Mouse (Mus musculus): ENCODE data around the gene Mymx. TPM values are rescaled to one million over a fixed set of nuclear protein-coding genes. Genes with fewer than 3 reads are reported as not detected.

The Mymx gene
- polyA plus RNA-seq, 2 experiments = 37.8 to 53.5 TPM

GRCm38 (mm10) chr17:45617655-45618054 is 15.8 kb upstream of the Mymx start:
- Histone ChIP-seq H3K4me3 (replicated peaks; ENCODE audit: low read length) (no peak overlapping the region), H3K4me1 (ENCODE audit: control insufficient read depth, insufficient read depth, low read length) (peaks cover 10% of the 10 kb centered on the region), H3K36me3 (ENCODE audit: control insufficient read depth, insufficient read depth, low read length) (no peaks in the 10 kb centered on the region), H3K9ac (ENCODE audit: low read depth, low read length, severe bottlenecking) (no peak overlapping the region), H3K4me2 (replicated peaks; ENCODE audit: low read depth, low read length, severe bottlenecking) (no peak overlapping the region), H3K9me3 (ENCODE audit: control insufficient read depth, low read length) (no peaks in the 10 kb centered on the region), H3K27me3 (ENCODE audit: control insufficient read depth, insufficient read depth, low read length) (no peaks in the 10 kb centered on the region), H3K27ac (replicated peaks; ENCODE audit: low read depth, low read length) (no peak overlapping the region)
- no peak for ATAC-seq (ENCODE audit: low FRiP score, low read depth)
- WGBS = 89% methylated on average over 6 of the region's 6 CpGs
- no peak for TF ChIP-seq POLR2A (IDR thresholded peaks at IDR 0.05; ENCODE audit: borderline replicate concordance, extremely low read depth, insufficient read depth, insufficient read length)
- no peak for DNase-seq (ENCODE audit: low spot score)

DNA sequence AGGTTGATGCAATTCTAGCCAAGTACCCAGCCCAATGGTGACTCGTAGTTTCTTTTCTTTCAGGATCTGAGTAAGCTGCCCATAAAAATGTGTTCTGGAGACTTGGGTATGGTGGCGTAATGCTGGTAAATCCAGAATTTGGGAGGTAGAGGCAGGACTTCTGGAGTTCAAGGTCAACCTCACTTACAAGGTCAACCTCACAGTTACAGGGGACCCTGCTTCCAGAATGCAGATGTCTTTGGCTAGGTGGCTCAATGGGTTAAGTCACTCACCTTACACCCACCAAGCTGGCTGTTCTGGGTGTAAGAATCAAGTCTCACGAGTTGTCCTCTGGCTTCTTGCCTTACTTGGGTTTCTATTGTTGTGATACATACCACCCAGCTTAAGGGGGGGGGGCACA is 14.8 kb upstream of the Mymx start:
- no peak overlapping the region for H3K27ac ChIP-seq (replicated peaks; ENCODE audit: low read depth, low read length)
- 78% methylated on average over 3 of the region's 3 CpGs for WGBS
- no peaks in the 10 kb centered on the region for H3K36me3 ChIP-seq (ENCODE audit: control insufficient read depth, insufficient read depth, low read length)
- peaks cover 10% of the 10 kb centered on the region for H3K4me1 ChIP-seq (ENCODE audit: control insufficient read depth, insufficient read depth, low read length)
- H3K4me2 ChIP-seq (replicated peaks; ENCODE audit: low read depth, low read length, severe bottlenecking) = no peak overlapping the region
- ATAC-seq (ENCODE audit: low FRiP score, low read depth) = no peak
- no peak for DNase-seq (ENCODE audit: low spot score)
- H3K27me3 ChIP-seq (ENCODE audit: control insufficient read depth, insufficient read depth, low read length) = no peaks in the 10 kb centered on the region
- H3K9ac ChIP-seq (ENCODE audit: low read depth, low read length, severe bottlenecking) = no peak overlapping the region
- no peak for TF ChIP-seq POLR2A (IDR thresholded peaks at IDR 0.05; ENCODE audit: borderline replicate concordance, extremely low read depth, insufficient read depth, insufficient read length)
- no peaks in the 10 kb centered on the region for H3K9me3 ChIP-seq (ENCODE audit: control insufficient read depth, low read length)
- no peak overlapping the region for H3K4me3 ChIP-seq (replicated peaks; ENCODE audit: low read length)

DNA sequence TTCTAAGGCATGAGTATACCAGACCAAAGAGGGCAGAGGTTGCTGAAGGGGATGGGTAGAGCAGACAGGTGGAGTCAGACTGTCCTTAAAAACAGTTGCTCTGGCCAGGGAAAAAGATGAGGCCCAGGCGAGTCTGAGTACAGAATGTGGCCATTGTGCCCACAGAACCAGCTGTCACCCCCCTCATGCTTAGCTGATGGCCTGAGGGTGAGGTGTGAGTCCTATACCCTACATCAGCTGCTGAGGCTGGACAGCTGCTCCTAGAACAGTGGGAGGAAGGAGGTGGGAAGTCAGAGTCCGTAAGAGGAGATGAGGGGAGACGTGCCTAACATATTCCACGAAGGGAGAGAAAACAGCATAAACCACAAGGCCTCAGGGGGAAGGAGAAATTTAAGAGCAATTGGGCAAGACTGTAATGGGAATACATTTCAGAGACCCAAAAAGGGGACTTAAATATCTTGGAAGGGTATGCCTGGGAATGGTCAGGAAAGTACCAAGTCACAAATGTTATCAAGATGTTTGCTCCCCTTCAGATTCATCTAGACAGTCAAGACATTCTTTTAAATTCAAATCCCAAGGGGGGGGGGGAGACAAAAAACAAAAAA is 14.2 kb upstream of the Mymx start:
- 51% methylated on average over 4 of the region's 4 CpGs for WGBS
- DNase-seq (ENCODE audit: low spot score) = no peak
- ATAC-seq (ENCODE audit: low FRiP score, low read depth) = peak; percentile 60; the same call in 1 of the 2 replicates
- H3K4me1 ChIP-seq (ENCODE audit: control insufficient read depth, insufficient read depth, low read length) = peaks cover 10% of the 10 kb centered on the region
- no peak for TF ChIP-seq POLR2A (IDR thresholded peaks at IDR 0.05; ENCODE audit: borderline replicate concordance, extremely low read depth, insufficient read depth, insufficient read length)
- H3K27ac ChIP-seq (replicated peaks; ENCODE audit: low read depth, low read length) = no peak overlapping the region
- no peak overlapping the region for H3K4me3 ChIP-seq (replicated peaks; ENCODE audit: low read length)
- no peaks in the 10 kb centered on the region for H3K36me3 ChIP-seq (ENCODE audit: control insufficient read depth, insufficient read depth, low read length)
- H3K27me3 ChIP-seq (ENCODE audit: control insufficient read depth, insufficient read depth, low read length) = no peaks in the 10 kb centered on the region
- no peak overlapping the region for H3K9ac ChIP-seq (ENCODE audit: low read depth, low read length, severe bottlenecking)
- no peak overlapping the region for H3K4me2 ChIP-seq (replicated peaks; ENCODE audit: low read depth, low read length, severe bottlenecking)
- no peaks in the 10 kb centered on the region for H3K9me3 ChIP-seq (ENCODE audit: control insufficient read depth, low read length)

GRCm38 (mm10) chr17:45612921-45613320 is 11.0 kb upstream of the Mymx start:
- Histone ChIP-seq H3K27ac (replicated peaks; ENCODE audit: low read depth, low read length) (no peak overlapping the region), H3K4me1 (ENCODE audit: control insufficient read depth, insufficient read depth, low read length) (no peaks in the 10 kb centered on the region), H3K4me2 (replicated peaks; ENCODE audit: low read depth, low read length, severe bottlenecking) (no peak overlapping the region), H3K9ac (ENCODE audit: low read depth, low read length, severe bottlenecking) (no peak overlapping the region), H3K4me3 (replicated peaks; ENCODE audit: low read length) (no peak overlapping the region), H3K9me3 (ENCODE audit: control insufficient read depth, low read length) (no peaks in the 10 kb centered on the region), H3K36me3 (ENCODE audit: control insufficient read depth, insufficient read depth, low read length) (no peaks in the 10 kb centered on the region), H3K27me3 (ENCODE audit: control insufficient read depth, insufficient read depth, low read length) (no peaks in the 10 kb centered on the region)
- WGBS = 88% methylated on average over 7 of the region's 7 CpGs
- no peak for DNase-seq (ENCODE audit: low spot score)
- no peak for ATAC-seq (ENCODE audit: low FRiP score, low read depth)
- no peak for TF ChIP-seq POLR2A (IDR thresholded peaks at IDR 0.05; ENCODE audit: borderline replicate concordance, extremely low read depth, insufficient read depth, insufficient read length)

GRCm38 (mm10) chr17:45612008-45612407 is 10.1 kb upstream of the Mymx start:
- no peak overlapping the region for H3K4me3 ChIP-seq (replicated peaks; ENCODE audit: low read length)
- ATAC-seq (ENCODE audit: low FRiP score, low read depth) (no peak), DNase-seq (ENCODE audit: low spot score) (no peak)
- H3K9ac ChIP-seq (ENCODE audit: low read depth, low read length, severe bottlenecking) = no peak overlapping the region
- no peaks in the 10 kb centered on the region for H3K27me3 ChIP-seq (ENCODE audit: control insufficient read depth, insufficient read depth, low read length)
- WGBS = 68% methylated on average over 8 of the region's 8 CpGs
- H3K4me1 ChIP-seq (ENCODE audit: control insufficient read depth, insufficient read depth, low read length) = no peaks in the 10 kb centered on the region
- H3K9me3 ChIP-seq (ENCODE audit: control insufficient read depth, low read length) = 0 out of 2 replicates have a peak, but pooled peaks cover 3% of the 10 kb centered on the region
- no peaks in the 10 kb centered on the region for H3K36me3 ChIP-seq (ENCODE audit: control insufficient read depth, insufficient read depth, low read length)
- no peak overlapping the region for H3K4me2 ChIP-seq (replicated peaks; ENCODE audit: low read depth, low read length, severe bottlenecking)
- TF ChIP-seq POLR2A (IDR thresholded peaks at IDR 0.05; ENCODE audit: borderline replicate concordance, extremely low read depth, insufficient read depth, insufficient read length) = no peak
- no peak overlapping the region for H3K27ac ChIP-seq (replicated peaks; ENCODE audit: low read depth, low read length)
